Mouse (Mus musculus) right cerebral cortex, adult 2 months (tissue): ENCODE measurements around the gene Pkn3.

ENCODE experiments used
- DNase-seq, 2 experiments: peaks; one replicate each; pipeline ENCODE4 v3.0.0; 2021 to 2022; ENCODE audit warnings: low spot score in 2 of 2

Pkn3 gene

DNA sequence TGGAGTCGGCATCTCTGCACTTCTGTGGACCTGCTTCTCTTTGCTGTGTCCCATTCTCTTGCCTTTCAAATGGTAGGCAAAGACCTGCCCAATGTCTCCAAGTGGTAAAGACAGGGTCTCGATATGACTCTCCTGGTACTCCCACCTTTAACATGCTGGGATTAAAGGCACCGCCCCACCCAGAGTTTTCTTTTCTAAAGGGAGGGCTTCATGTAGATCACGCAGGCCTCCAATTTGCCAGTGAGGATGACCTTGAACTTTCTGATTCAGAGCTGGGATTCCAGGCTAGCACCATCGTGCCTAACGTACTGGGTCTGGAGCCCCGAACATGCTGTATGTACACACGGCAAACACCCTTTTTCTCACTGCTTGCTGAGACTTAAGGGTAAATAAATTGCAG is 14.2 kb upstream of the Pkn3 start:
- DNase-seq = no peak

DNA sequence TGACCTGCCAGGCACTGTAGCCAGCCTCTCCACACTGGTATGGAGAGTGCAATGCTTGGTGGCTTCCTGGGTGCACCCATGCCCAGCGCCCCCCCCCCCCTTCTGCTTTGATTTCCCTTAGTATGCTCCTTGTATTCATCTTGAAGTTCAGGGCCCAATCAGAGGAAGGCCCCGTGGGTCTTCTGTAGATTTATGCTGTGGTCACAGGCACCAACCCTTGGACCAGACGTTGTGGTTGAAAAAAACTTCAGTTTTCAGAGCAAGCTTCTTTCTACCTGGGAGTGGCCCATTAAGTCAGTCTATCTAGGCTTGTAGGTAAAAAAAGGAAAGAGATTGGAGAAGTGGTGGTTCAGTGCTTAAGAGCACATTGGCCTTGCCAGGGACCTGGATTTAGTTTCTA is 13.7 kb upstream of the Pkn3 start:
- no peak for DNase-seq

DNA sequence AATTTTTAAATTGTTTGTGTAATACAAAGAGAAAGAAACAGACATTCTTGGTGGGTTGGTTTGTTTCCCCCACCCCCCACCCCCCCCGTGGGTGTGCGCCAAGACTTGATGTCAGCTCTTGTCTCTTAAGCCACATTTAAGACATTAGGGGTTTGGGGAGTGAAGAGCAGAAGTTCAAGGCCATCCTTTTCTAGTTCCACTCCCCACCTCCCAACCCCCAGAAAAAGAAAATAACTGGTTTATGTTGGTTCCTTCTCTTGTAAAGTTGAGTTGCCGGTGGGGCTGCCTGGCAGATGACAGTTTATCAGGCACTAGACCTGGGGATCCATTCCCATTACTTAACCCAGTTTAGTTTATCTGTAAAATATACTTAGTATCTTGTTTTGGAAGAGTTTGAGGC is 13.2 kb upstream of the Pkn3 start:
- no peak for DNase-seq

DNA sequence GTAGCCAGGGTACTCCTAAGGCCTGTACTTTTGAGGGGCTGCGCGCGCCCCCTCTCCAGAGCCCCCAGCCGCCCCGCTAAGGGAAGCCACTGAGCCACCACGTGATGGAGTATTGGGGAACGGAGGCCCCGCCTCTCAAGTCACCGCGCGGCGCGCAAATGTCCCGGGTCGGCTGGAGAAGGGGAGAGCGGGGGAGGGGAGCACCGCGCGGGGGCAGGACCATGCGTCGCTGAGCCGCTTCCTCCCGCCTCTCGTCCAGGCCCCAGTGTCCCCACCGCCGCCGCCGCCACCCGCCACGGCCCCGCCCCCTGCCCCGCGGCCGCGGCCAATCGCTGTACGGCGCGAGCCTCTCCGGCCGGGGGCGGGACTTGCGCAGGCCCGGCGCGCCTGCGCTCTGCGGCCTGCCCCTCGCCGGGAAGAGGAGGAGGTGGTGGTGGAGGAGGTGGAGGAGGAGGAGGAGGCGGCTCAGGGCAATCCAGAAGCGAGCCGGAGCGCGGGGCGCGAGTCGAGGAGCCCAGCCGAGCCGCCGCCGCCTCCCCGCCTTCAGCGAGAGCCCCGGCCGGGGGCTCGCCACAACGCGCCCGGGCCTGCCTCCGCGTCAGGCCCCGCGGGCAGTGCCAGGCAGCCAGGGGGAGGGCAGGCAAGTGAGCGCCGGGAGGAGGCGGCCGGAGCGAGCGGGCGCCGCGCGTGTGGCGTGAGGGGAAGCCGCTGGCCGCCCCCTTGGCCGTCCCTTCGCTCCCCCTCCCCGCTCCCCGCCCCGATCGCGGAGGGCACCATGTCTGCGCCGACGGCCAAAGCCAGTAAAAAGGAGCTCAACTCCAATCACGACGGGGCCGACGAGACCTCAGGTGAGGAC is 11.2 kb upstream of the Pkn3 start:
- peak; percentile 82 to 85 for DNase-seq

DNA sequence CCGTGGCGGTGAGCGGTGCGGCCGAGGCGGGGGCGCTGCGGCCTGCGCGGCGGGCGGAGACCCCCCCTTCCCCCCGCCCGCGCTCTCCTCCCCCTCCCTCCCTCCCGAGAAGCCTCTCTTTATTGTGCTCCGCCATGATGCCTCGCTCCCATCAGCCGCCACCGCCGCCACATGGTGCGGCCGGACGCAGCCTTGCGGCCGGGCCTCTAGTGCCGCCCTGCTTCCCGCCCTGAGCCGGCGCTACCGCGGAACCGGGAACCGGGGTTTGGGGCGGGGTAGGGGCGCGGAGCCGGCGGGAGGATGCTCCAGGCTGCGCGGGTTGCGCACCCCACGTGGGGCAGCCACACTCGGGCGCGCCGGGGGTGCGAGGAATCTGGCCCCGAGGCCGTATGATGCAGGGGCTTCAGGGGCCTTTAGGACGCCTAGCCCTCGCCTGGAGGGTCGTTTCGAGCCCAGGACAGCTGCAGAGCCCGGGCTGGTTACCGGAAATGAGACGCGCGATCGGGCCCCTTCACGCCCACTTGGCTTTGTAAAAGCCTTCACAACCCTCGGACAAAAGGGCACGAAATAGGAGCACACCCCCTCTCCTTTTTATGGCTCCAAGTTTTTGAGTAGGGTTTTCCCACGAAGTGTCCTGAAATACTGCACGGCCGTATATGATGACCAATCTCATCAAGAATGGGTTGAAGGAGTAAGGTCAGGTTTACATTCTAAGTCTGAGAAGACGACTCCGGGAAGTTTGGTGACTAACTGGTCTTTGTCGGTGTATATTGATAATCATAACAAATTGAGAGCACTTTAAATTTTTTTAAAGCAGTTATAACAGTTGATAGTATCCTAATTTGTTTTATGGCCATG is 10.2 kb upstream of the Pkn3 start:
- DNase-seq = peak; percentile 24 to 28

DNA sequence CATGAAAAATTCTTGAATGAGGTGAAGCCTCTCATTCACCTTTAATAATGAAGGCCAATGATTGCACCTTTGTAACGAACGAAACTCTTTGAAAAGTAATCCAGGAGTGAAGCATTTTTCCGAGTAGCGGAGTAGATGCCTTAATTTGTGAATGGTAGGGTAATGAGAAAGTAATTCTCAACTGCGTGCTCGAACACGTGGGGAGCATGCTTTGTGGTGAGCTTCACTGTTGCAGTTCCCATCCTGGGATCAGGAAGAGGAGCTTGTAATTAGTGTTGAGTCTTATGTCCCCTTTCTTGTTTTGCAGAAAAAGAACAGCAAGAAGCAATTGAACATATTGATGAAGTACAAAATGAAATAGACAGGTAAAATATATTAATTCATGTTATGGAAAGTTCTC is 9.5 kb upstream of the Pkn3 start:
- no peak for DNase-seq

DNA sequence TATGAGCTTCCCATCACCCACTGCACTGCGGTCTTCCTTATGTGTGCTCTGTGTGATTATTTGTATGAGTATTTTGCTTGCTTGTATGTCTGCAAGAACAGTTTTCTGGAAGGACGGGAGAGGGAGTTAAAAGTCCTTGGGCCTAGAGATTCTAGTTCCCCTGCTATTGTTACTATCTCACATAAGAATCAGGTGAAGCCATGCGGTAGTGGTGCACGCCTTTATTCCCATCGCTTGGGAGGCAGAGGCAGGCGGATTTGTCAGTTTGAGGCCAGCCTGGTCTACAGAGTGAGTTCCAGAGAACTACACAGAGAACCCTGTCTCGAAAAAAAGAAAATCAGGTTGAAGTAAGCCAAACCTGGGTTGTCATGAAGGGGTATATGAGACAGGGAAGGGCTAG is 4.6 kb upstream of the Pkn3 start:
- DNase-seq = no peak

DNA sequence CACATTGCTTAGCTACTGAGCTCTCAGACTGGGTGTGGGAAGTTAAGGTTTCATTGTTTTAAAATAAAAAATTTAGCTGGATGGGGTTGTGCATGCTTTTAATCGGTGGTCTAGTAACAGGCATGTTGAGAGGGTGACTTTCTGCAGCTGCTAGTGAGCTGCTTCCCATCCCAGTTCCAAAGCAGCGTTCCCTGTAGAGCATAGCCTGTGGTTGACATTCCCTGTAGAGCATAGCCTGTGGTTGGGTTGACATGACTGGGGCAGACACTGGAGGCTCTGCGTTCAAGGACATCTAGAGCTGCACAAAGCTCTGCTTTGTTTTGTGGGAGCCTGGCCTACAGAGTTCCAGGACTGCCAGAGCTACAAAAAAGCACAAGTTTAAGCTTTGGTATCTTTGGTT is 4.2 kb upstream of the Pkn3 start:
- no peak for DNase-seq

DNA sequence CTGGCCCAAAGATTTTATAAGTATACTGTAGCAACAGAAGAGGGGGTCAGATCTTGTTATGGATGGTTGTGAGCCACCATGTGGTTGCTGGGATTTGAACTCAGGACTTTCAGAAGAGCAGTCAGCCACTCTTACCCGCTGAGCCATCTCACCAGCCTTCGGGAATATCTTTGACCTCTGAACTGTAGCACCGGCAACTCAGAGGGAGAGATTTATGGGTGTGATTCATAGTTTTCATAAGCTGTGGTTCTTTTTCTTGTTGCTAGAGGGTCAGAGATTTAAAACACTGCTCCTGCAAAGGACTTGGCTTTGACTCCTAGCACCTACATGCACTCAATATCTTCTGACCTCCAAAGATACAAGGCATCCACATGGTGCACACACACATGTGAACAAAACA is 1.9 kb upstream of the Pkn3 start:
- DNase-seq = no peak

DNA sequence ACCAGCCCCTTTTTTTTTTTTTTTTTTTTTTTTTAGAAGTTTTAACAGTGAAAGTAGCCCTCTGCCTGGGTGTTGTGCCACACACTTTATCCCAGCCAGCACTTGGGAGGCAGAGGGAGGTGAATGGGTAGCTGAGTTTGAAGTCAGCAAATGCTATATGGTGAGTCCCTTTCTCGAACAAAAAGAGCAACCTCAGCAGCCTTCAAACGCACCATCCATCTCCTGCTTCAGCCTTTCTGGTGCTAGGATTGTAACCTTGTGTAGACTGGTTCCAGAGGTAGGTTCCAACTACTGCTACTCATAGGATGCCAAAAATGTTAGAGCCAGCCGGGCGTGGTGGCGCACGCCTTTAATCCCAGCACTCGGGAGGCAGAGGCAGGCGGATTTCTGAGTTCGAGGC is 1.0 kb upstream of the Pkn3 start:
- no peak for DNase-seq

DNA sequence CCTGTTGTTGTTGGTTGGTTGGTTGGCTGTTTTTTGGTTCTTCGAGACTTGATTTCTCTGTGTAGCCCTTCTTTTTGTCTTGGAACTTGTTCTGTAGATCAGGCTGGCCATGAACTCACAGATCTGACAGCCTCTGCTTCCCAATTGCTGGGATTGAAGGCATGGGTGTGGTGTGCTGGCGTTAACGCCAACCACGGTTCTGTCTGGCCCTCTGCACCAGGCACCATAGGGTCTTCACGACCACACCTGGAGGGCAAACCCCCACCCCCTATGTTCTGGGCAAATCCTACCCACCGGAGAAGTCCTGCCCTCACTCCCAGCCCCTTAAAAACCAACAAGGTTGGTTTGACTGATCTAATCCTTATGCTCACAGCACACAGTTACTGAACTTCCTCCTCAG is 525 bp upstream of the Pkn3 start:
- DNase-seq = no peak

DNA sequence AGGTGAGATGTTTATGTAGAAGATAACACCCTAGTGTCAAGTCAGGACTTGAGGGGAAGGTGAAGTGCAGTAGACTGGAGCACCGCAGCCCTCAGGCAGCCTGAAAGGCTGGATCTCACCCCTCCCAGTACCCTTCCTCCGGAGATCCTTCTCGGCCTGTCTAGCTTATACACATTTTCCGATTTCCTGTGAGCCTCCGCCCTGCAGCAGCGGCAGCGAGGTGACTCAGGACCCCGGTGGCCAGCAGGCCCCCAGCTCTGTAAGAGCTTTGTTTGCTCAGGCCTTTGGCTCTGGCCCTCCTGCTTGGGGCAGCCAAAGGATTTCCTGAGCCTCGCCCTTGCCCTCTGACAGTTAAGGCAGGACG is 847 bp downstream of the Pkn3 start:
- no peak for DNase-seq

DNA sequence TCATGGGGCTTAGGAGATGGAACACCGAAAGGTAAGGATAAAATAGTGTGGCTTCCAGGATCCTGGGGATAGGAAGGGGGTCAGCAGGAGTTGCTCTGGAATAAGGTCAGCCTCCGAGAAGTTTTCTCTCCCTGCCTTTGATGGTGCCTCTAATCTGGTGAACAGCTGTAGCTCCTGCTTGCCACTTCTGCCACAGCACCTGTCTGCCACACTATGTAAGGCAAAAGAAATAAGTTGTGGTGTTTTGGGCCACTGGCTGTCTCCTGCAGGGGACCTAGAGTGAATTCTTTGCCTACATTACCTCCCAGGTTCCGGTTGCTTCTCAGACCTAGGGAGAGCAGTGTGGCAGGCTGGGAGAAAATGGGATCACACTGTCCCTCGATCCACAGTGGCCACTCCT is 1.3 kb downstream of the Pkn3 start:
- no peak for DNase-seq

DNA sequence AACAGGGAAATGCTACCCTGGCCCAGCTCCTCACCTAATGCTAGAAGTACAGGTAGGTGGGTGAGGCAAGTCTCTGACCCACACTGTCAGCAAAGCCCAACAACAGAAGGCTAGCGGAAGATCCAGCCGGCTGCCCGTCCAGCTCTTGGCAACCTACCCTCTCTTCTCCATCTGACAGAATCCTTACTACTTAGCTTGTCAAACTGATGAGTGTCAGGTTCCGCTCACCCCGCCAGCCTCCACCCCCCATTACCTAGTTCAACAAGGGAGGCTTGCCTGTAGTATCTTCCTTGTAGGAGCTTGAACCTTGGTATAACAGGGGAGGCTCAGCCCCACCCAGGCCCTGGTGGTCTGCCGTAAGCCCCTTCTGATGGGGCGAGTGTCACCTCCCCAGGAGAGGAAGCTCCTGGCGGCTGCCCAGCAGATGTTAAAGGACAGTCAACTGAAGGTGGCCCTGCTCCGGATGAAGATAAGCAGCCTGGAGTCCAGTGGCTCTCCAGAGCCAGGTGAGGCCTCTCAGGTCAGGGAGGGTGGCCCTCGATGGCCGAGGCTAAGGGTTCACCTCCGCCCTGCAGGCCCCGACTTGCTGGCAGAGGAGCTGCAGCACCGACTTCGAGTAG is 2.8 kb downstream of the Pkn3 start:
- no peak for DNase-seq

DNA sequence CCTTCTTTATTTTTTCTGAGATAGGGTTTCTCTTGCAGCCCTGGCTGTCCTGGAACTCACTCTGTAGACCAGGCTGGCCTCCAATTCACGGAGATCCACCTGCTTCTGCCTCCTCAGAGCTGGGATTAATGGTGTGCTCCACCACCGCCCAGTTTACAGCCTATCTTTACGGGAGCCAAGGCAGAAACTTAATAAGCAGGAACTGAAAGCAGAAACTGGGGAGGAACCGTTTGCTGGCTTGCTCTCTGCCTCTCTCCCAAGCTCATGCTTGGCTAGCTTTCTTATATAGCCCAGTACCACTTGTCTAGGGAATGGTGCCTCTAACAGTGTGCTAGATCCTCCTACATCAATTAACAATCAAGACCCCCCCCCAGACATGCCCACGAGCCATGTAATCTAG is 6.6 kb downstream of the Pkn3 start:
- DNase-seq = no peak

DNA sequence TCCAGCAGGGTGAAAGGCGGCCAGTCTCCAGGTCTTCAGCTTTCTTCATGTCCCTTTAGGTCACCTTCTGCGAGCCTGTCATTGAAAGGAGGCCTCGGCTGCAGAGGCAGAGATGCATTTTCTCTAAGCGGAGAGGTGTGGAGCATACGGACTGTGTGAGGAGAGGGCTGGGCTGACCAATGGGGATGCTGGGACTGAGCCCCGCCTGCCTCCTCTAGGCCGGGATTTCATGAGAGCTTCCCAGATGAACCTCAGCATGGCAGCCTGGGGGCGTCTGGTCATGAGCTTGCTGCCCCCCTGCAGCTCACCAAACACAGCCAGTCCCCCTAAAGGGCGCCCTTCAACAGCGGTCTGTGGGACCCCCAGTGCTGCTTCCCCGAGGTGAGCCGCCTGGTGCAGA is 7.1 kb downstream of the Pkn3 start:
- no peak for DNase-seq

DNA sequence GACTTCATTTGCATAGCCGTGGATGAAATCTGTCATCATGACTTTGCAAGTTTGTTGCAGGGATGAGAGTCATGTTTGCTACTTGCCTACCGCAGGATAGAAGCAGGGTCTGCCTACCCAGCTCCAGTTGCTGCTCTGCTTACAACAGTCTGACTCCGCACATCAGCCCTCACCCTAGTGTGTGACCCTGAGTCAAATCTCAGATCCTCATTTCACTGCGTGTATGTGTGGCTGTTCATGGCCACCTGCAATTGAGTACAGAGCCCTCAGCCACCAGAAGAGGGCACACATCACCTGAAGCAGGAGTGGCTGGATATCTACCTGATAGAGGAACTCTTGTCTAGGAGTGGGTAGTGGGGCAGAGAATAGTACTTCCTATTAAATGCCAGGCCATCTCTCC is 9.8 kb downstream of the Pkn3 start:
- DNase-seq = no peak

DNA sequence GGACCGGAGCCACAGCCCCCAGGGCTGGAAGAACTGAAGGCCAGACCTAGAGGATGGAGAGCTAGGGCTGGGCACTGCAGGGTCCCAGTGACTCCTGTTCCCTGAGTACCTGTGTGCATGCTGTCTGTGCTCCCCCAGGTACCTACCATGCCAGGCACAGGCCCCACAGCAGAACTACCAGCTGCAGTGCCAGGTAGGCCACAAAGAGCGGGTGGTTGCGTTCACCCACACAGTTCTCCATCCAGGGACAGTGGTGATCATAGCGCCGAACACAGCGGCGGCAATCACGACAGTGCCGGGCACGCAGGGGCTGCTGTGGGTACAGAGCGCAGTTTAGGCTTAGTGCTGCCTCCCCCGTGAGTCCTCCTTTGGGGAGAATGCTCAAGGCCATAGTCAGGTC is 14.0 kb downstream of the Pkn3 start:
- no peak for DNase-seq

DNA sequence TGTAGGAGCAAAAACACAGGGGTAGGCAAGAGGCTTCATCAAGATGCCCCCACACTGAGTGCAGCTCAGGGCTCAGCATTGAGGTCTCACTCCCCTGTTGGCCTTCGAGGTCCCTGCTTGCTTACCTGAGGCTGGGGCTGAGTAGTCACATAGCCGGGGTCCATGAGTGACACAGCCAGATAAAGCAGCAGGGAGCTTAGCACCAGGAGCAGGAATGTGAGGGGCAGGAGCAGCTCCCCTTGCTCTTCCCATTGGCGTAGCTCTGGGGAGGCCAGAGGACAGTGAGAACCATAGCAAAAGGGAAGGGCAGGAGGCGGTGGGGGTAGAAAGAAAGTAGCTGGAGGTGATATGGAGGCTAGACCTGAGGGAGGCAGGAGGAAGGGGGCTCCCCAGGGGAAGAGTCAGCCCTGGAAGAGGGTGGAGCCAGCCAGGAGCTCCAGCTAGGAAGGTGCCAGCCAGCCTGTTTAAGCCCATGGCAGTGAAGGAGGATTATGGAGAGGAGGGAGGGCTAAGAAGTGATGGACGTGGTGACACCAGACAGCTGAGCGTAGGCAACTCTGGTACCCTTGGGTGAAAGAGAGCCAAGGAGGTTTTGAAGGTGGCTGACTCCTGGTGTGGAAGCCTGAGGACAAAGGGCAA is 14.9 kb downstream of the Pkn3 start:
- no peak for DNase-seq

DNA sequence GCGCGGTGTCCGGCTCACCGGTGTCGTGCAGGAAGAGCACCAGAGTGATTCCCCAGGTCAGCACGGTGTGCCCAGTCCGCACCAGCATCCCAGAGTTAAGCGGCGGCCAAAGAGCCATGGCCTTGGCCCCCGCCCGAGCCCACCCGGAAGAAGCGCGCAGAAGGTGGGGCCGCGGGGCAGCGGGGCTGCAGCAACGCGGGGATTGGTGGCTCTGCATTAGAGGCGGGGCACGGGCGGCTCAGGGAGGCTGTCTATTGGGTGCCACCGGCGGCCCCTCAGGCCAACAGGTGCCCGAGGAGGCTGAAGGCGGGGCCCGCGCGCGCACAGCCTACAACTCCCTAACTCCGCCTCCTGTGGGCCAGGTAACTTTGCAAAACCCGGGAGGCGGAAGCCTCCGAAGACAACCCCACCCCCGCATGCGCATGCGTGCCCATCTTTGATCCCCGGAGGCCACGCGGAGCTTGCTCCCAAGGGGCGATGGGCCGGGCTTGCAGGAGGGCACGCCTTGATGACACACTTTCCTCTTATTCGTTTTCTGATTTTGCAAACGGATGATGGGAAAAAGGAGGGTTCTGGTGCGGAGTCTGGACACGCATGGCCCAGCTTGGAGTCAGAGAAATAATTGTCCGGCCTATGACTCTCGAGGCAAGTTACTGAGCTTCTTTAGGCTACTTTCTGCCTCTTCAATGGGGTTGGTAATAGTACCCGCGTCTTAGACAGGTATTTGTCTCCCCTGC is 16.2 kb downstream of the Pkn3 start, which contains the start of gene Zdhhc12:
Gene Zdhhc12 (minus strand): TSS at position 178 of the 737 bp plus-strand sequence.
- DNase-seq = peak; percentile 87 to 89

DNA sequence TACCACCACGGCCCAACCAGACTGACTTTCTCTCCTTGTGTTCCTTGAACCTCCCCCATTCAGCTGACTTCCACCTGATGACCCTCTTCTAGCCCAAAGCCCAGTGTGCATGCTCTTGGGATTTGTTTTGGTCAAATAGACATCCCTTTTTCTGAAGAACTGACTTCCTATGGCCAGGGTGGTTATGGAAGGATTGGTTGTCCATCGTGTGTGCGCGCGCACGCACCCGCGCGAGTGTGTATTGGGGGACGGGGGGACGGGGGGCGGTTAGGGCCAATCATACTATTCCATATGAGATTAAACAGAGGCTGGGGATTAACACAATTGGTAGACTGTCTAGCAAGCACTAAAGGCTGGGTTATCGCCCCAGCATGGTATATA is 16.7 kb downstream of the Pkn3 start:
- DNase-seq = peak in 1 of 2 experiments; percentile 24
